Mouse (Mus musculus): Measurements from ENCODE around the gene Gif. TPM values are rescaled to one million over a fixed set of nuclear protein-coding genes. Genes with fewer than 3 reads are reported as not detected.
A peak's percentile ranks its signal among the peaks of the same experiment; 100 is the strongest.

The Gif gene
- total and polyA plus RNA-seq, 3 experiments = not detected

GRCm38 (mm10) chr19:11794447-11794846 lies 47.1 kb downstream of the Gif start:
- no peak for DNase-seq

- DNase-seq = no peak
Measured at GRCm38 (mm10) chr19:11800531-11801315, 53.4 kb downstream of the Gif start.

GRCm38 (mm10) chr19:11804423-11804822 lies 57.1 kb downstream of the Gif start:
- no peak for DNase-seq

GRCm38 (mm10) chr19:11807251-11807650 lies 59.9 kb downstream of the Gif start:
- DNase-seq = no peak

- DNase-seq = no peak
Measured at GRCm38 (mm10) chr19:11807822-11808221, 60.5 kb downstream of the Gif start.

GRCm38 (mm10) chr19:11808452-11808851 lies 61.1 kb downstream of the Gif start:
- no peak for DNase-seq

GRCm38 (mm10) chr19:11810003-11810758 lies 62.8 kb downstream of the Gif start:
- no peak for DNase-seq

- peak; percentile 38 for DNase-seq
Measured at GRCm38 (mm10) chr19:11810856-11811255, 63.5 kb downstream of the Gif start.

GRCm38 (mm10) chr19:11811688-11812365 lies 64.5 kb downstream of the Gif start:
- peak; percentile 10 for DNase-seq

Other genes with a start within 250 kb of the Gif start
- 1 to 10 TPM; 7.8 to 9.9 TPM for gene Ms4a6b, start 231.0 kb upstream of the Gif start, total RNA-seq (2021)
- gene Ms4a6b, start 231.0 kb upstream of the Gif start, polyA plus RNA-seq (2012; rRNA removed) = 1.8 and 2.4 TPM in 2 replicates
- 1 to 10 TPM; 1.8 to 4.0 TPM for gene Ms4a4d, start 210.8 kb upstream of the Gif start, total RNA-seq (2021)
- gene Ms4a4d, start 210.8 kb upstream of the Gif start, polyA plus RNA-seq (2012; rRNA removed) = 6.9 and 7.6 TPM in 2 replicates
- 1 to 10 TPM; 6.2 to 6.4 TPM for gene Ms4a6d, start 142.7 kb upstream of the Gif start, total RNA-seq (2021)
- 3.8 and 5.4 TPM in 2 replicates for gene Ms4a6d, start 142.7 kb upstream of the Gif start, polyA plus RNA-seq (2012; rRNA removed)
- under 1 TPM in 1 of 2 experiments, not detected in 1; 0.17 TPM for gene Ms4a2, start 123.8 kb upstream of the Gif start, total RNA-seq (2021)
- gene Ms4a2, start 123.8 kb upstream of the Gif start, polyA plus RNA-seq (2012; rRNA removed) = not detected in 2 replicates
- not detected for gene Ms4a3, start 106.7 kb upstream of the Gif start, total RNA-seq (2021)
- not detected in 2 replicates for gene Ms4a3, start 106.7 kb upstream of the Gif start, polyA plus RNA-seq (2012; rRNA removed)
- under 1 TPM in 1 of 2 experiments, not detected in 1; 0.75 TPM for gene Oosp2, start 87.0 kb upstream of the Gif start, total RNA-seq (2021)
- not detected in 2 replicates for gene Oosp2, start 87.0 kb upstream of the Gif start, polyA plus RNA-seq (2012; rRNA removed)
- under 1 TPM in 1 of 2 experiments, not detected in 1; 0.66 TPM for gene Oosp1, start 56.4 kb upstream of the Gif start, total RNA-seq (2021)
- gene Oosp1, start 56.4 kb upstream of the Gif start, polyA plus RNA-seq (2012; rRNA removed) = not detected in 2 replicates
- gene Oosp3, start 50.5 kb upstream of the Gif start, total RNA-seq (2021) = not detected
- not detected in 2 replicates for gene Oosp3, start 50.5 kb upstream of the Gif start, polyA plus RNA-seq (2012; rRNA removed)
- 10 to 100 TPM; 56.9 to 75.6 TPM for gene Mrpl16, start 22.8 kb downstream of the Gif start, total RNA-seq (2021)
- gene Mrpl16, start 22.8 kb downstream of the Gif start, polyA plus RNA-seq (2012; rRNA removed) = 9.5 and 10.6 TPM in 2 replicates
- gene Stx3, start 71.8 kb downstream of the Gif start, total RNA-seq (2021) = 1 to 10 TPM; 8.3 to 9.6 TPM
- gene Stx3, start 71.8 kb downstream of the Gif start, polyA plus RNA-seq (2012; rRNA removed) = 9.1 and 9.5 TPM in 2 replicates
- not detected for gene Olfr1417, start 91.7 kb downstream of the Gif start, total RNA-seq (2021)
- not detected in 2 replicates for gene Olfr1417, start 91.7 kb downstream of the Gif start, polyA plus RNA-seq (2012; rRNA removed)
- not detected for gene Olfr1418, start 113.5 kb downstream of the Gif start, total RNA-seq (2021)
- not detected in 2 replicates for gene Olfr1418, start 113.5 kb downstream of the Gif start, polyA plus RNA-seq (2012; rRNA removed)
- not detected for gene Olfr1419, start 127.6 kb downstream of the Gif start, total RNA-seq (2021)
- gene Olfr1419, start 127.6 kb downstream of the Gif start, polyA plus RNA-seq (2012; rRNA removed) = not detected in 2 replicates
- gene Olfr1420, start 139.0 kb downstream of the Gif start, total RNA-seq (2021) = not detected
- gene Olfr1420, start 139.0 kb downstream of the Gif start, polyA plus RNA-seq (2012; rRNA removed) = not detected in 2 replicates
- gene Patl1, start 164.8 kb downstream of the Gif start, total RNA-seq (2021) = 10 to 100 TPM; 24.2 to 35.3 TPM
- gene Patl1, start 164.8 kb downstream of the Gif start, polyA plus RNA-seq (2012; rRNA removed) = 13.5 and 15.7 TPM in 2 replicates
- gene Osbp, start 218.4 kb downstream of the Gif start, total RNA-seq (2021) = 10 to 100 TPM; 80.8 to 86.7 TPM
- gene Osbp, start 218.4 kb downstream of the Gif start, polyA plus RNA-seq (2012; rRNA removed) = 9.6 and 14.0 TPM in 2 replicates